Mouse (Mus musculus) spleen, adult 2 months (tissue): ENCODE data around the gene Ank2.

ENCODE experiments used
- CTCF ChIP-seq: fragments of 200-500 bp; IDR thresholded peaks from 2 replicates; pipeline ENCODE4 v1.5.1; 2011; ENCODE audit warnings: mild to moderate bottlenecking, inconsistent platforms; ENCODE audit not compliant: insufficient read depth, insufficient read length, insufficient replicate concordance; ENCODE audit errors: extremely low read depth
- POLR2A ChIP-seq: fragments of 200-500 bp; IDR thresholded peaks from 2 replicates; pipeline ENCODE4 v1.6.1; 2011; ENCODE audit warnings: low read depth, low read length, inconsistent platforms

GRCm38 (mm10) chr3:126982814-126983213, 516.3 kb downstream of the Ank2 start:
- TF ChIP-seq CTCF (no peak), POLR2A (no peak)
